Mouse (Mus musculus): Measurements from ENCODE around the gene Rnd1. TPM values are rescaled to one million over a fixed set of nuclear protein-coding genes. Genes with fewer than 3 reads are reported as not detected.

Gene Rnd1
- polyA plus RNA-seq, 1 experiment from 2014 or later = 0.91 TPM

- Histone ChIP-seq H3K9ac (no peak overlapping the region; the same call in 1 of the 2 replicates), H3K27me3 (replicated peaks) (peaks cover 37% of the 10 kb centered on the region), H3K4me1 (replicated peaks) (peaks cover 28% of the 10 kb centered on the region), H3K4me2 (no peak overlapping the region), H3K9me3 (replicated peaks) (0 out of 2 replicates have a peak, but pooled peaks cover 4% of the 10 kb centered on the region), H3K4me3 (no peak overlapping the region), H3K36me3 (no peaks in the 10 kb centered on the region), H3K27ac (ENCODE audit: poor library complexity, severe bottlenecking) (no peak overlapping the region)
- 33% methylated on average over 8 of the region's 8 CpGs for WGBS
- no peak for ATAC-seq (ENCODE audit: insufficient number of reproducible peaks, low FRiP score)
These were observed 51.2 kb downstream of the Rnd1 start for GRCm38 (mm10) chr15:98626078-98626477.

DNA sequence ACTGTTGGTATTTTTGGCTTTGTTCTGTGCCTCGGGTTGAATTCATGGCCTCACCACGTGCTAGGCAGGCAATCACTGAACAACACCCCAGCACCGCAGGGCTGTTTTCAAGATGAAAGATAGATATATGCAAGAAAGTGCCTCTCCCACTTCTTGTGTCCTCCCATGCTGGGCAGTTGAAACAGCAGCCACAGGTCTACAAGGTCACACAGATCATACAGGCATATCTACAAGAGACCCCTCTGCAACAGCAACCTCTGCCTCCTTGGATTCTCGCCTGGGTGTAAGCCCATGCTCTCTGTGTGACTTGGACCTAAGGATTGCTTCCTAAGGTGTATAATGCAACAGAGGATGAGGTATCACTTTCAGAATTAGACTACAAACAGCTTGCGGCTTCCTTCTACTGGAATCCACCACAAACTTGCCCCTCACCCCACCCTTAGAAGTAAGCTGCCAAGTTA lies 53.9 kb downstream of the Rnd1 start:
- Histone ChIP-seq H3K9ac (no peak overlapping the region), H3K27ac (ENCODE audit: poor library complexity, severe bottlenecking) (no peak overlapping the region), H3K4me3 (no peak overlapping the region), H3K4me1 (replicated peaks) (peaks cover 15% of the 10 kb centered on the region), H3K36me3 (no peaks in the 10 kb centered on the region), H3K27me3 (replicated peaks) (peaks cover 27% of the 10 kb centered on the region; the same call in 1 of the 2 replicates), H3K4me2 (no peak overlapping the region), H3K9me3 (replicated peaks) (peaks cover 4% of the 10 kb centered on the region; the same call in 1 of the 2 replicates)
- WGBS = 52% methylated on average over 5 of the region's 5 CpGs
- no peak for ATAC-seq (ENCODE audit: insufficient number of reproducible peaks, low FRiP score)

GRCm38 (mm10) chr15:98622721-98623120 lies 54.5 kb downstream of the Rnd1 start:
- no peak overlapping the region for H3K27ac ChIP-seq (ENCODE audit: poor library complexity, severe bottlenecking)
- no peak overlapping the region for H3K4me3 ChIP-seq
- H3K27me3 ChIP-seq (replicated peaks) = peaks cover 30% of the 10 kb centered on the region; the same call in 1 of the 2 replicates
- no peak overlapping the region for H3K4me2 ChIP-seq
- H3K36me3 ChIP-seq = no peaks in the 10 kb centered on the region
- no peak for ATAC-seq (ENCODE audit: insufficient number of reproducible peaks, low FRiP score)
- H3K4me1 ChIP-seq (replicated peaks) = peaks cover 15% of the 10 kb centered on the region
- 35% methylated on average over 6 of the region's 6 CpGs for WGBS
- H3K9me3 ChIP-seq (replicated peaks) = peaks cover 4% of the 10 kb centered on the region; the same call in 1 of the 2 replicates
- H3K9ac ChIP-seq = no peak overlapping the region

GRCm38 (mm10) chr15:98622199-98622598 lies 55.1 kb downstream of the Rnd1 start:
- Histone ChIP-seq H3K9me3 (replicated peaks) (peaks cover 4% of the 10 kb centered on the region; the same call in 1 of the 2 replicates), H3K36me3 (no peaks in the 10 kb centered on the region), H3K4me2 (no peak overlapping the region), H3K27me3 (replicated peaks) (peaks cover 26% of the 10 kb centered on the region; the same call in 1 of the 2 replicates), H3K4me1 (replicated peaks) (peaks cover 15% of the 10 kb centered on the region), H3K9ac (no peak overlapping the region), H3K27ac (ENCODE audit: poor library complexity, severe bottlenecking) (no peak overlapping the region), H3K4me3 (0 out of 2 replicates have a peak overlapping the region, but pooled peaks have one; percentile 2)
- ATAC-seq (ENCODE audit: insufficient number of reproducible peaks, low FRiP score) = no peak
- 8% methylated on average over 7 of the region's 7 CpGs for WGBS

DNA sequence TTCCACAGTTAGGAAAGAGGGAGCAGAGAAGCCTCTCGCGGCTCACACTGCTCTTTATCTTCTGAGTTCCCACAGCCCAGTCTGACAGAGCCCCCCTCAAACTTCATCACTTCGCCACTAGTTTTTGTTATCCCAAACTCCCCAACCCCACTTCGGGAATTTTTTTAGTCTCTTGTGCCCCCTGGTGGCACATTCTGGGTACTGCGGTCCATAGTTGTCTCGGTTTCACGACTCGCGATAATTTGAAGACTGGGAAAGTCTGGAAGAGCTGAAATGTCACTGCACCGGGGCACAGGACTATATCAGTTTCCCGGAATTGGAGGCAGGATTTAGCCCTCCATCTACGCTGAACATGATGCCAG lies 60.1 kb downstream of the Rnd1 start:
- H3K27me3 ChIP-seq (replicated peaks) = peaks cover 15% of the 10 kb centered on the region; the same call in 1 of the 2 replicates
- no peaks in the 10 kb centered on the region for H3K36me3 ChIP-seq
- peak overlapping the region; percentile 48 for H3K4me2 ChIP-seq
- H3K9me3 ChIP-seq (replicated peaks) = no peaks in the 10 kb centered on the region; the same call in 1 of the 2 replicates
- no peak for ATAC-seq (ENCODE audit: insufficient number of reproducible peaks, low FRiP score)
- peaks cover 33% of the 10 kb centered on the region for H3K4me1 ChIP-seq (replicated peaks)
- H3K27ac ChIP-seq (ENCODE audit: poor library complexity, severe bottlenecking) = no peak overlapping the region
- no peak overlapping the region for H3K4me3 ChIP-seq
- 0 out of 2 replicates have a peak overlapping the region, but pooled peaks have one; percentile 29 for H3K9ac ChIP-seq
- under 1% methylated on average over 12 of the region's 12 CpGs for whole genome bisulfite sequencing

- peak overlapping the region; percentile 42 for H3K27ac ChIP-seq (ENCODE audit: poor library complexity, severe bottlenecking)
- ATAC-seq (ENCODE audit: insufficient number of reproducible peaks, low FRiP score) = no peak
- 35% methylated on average over 20 of the region's 20 CpGs for WGBS
- H3K4me2 ChIP-seq = peak overlapping the region; percentile 48
- no peaks in the 10 kb centered on the region; the same call in 1 of the 2 replicates for H3K9me3 ChIP-seq (replicated peaks)
- peaks cover 32% of the 10 kb centered on the region for H3K4me1 ChIP-seq (replicated peaks)
- H3K27me3 ChIP-seq (replicated peaks) = peaks cover 13% of the 10 kb centered on the region; the same call in 1 of the 2 replicates
- 0 out of 2 replicates have a peak overlapping the region, but pooled peaks have one; percentile 29 for H3K9ac ChIP-seq
- no peak overlapping the region for H3K4me3 ChIP-seq
- no peaks in the 10 kb centered on the region for H3K36me3 ChIP-seq
These were observed 60.7 kb downstream of the Rnd1 start for GRCm38 (mm10) chr15:98616362-98617175.

- Histone ChIP-seq H3K27me3 (replicated peaks) (peaks cover 13% of the 10 kb centered on the region; the same call in 1 of the 2 replicates), H3K9me3 (replicated peaks) (no peaks in the 10 kb centered on the region; the same call in 1 of the 2 replicates), H3K27ac (ENCODE audit: poor library complexity, severe bottlenecking) (peak overlapping the region; percentile 42), H3K4me3 (no peak overlapping the region), H3K4me2 (peak overlapping the region; percentile 14; the same call in 1 of the 2 replicates), H3K4me1 (replicated peaks) (peaks cover 32% of the 10 kb centered on the region), H3K36me3 (no peaks in the 10 kb centered on the region), H3K9ac (no peak overlapping the region)
- ATAC-seq (ENCODE audit: insufficient number of reproducible peaks, low FRiP score) = no peak
- 44% methylated on average over 6 of the region's 6 CpGs for WGBS
These were observed 61.5 kb downstream of the Rnd1 start for GRCm38 (mm10) chr15:98615751-98616150.

GRCm38 (mm10) chr15:98614971-98615370 lies 62.3 kb downstream of the Rnd1 start:
- 60% methylated on average over 6 of the region's 6 CpGs for WGBS
- ATAC-seq (ENCODE audit: insufficient number of reproducible peaks, low FRiP score) = no peak
- Histone ChIP-seq H3K9ac (no peak overlapping the region), H3K4me2 (no peak overlapping the region), H3K27me3 (replicated peaks) (peaks cover 10% of the 10 kb centered on the region; the same call in 1 of the 2 replicates), H3K4me3 (no peak overlapping the region), H3K4me1 (replicated peaks) (peaks cover 32% of the 10 kb centered on the region), H3K36me3 (no peaks in the 10 kb centered on the region), H3K9me3 (replicated peaks) (no peaks in the 10 kb centered on the region; the same call in 1 of the 2 replicates), H3K27ac (ENCODE audit: poor library complexity, severe bottlenecking) (peak overlapping the region; percentile 37)

GRCm38 (mm10) chr15:98614551-98614950 lies 62.7 kb downstream of the Rnd1 start:
- Histone ChIP-seq H3K9me3 (replicated peaks) (no peaks in the 10 kb centered on the region; the same call in 1 of the 2 replicates), H3K4me1 (replicated peaks) (peaks cover 32% of the 10 kb centered on the region), H3K4me3 (no peak overlapping the region), H3K36me3 (no peaks in the 10 kb centered on the region), H3K9ac (no peak overlapping the region), H3K27ac (ENCODE audit: poor library complexity, severe bottlenecking) (peak overlapping the region; percentile 37), H3K27me3 (replicated peaks) (peaks cover 10% of the 10 kb centered on the region; the same call in 1 of the 2 replicates), H3K4me2 (no peak overlapping the region)
- WGBS = 44% methylated on average over 9 of the region's 9 CpGs
- ATAC-seq (ENCODE audit: insufficient number of reproducible peaks, low FRiP score) = no peak

All from heart, embryonic 12.5 days (tissue).